Mouse (Mus musculus) neural tube, embryonic 14.5 days (tissue): ENCODE results near the gene Sh3gl2. TPM values are rescaled to one million over a fixed set of nuclear protein-coding genes. Genes with fewer than 3 reads are reported as not detected.
A peak's percentile ranks its signal among the peaks of the same experiment; 100 is the strongest.

ENCODE experiments used
- ATAC-seq: fragments of 200-750 bp; cut with Nextera tagmentation; 2 replicates; pipeline ENCODE4 v1.8.0; 2017; ENCODE audit warnings: low read depth, mild to moderate bottlenecking, moderate TSS enrichment, moderate library complexity
- H3K27ac ChIP-seq: fragments of 300-500 bp; sonication (generic); 2 replicates; pipeline ENCODE4 v1.5.1; 2014; ENCODE audit warnings: low read depth, mild to moderate bottlenecking, control low read depth, low read length, moderate library complexity, mixed read lengths
- H3K27me3 ChIP-seq: fragments of 300-500 bp; sonication (generic); 2 replicates; pipeline ENCODE4 v1.6.1; 2014; ENCODE audit warnings: low read length; ENCODE audit not compliant: control insufficient read depth, insufficient read depth
- H3K36me3 ChIP-seq: fragments of 300-500 bp; sonication (generic); 2 replicates; pipeline ENCODE4 v1.6.1; 2014; ENCODE audit warnings: low read length, mixed read lengths; ENCODE audit not compliant: control insufficient read depth, insufficient read depth
- H3K4me1 ChIP-seq: fragments of 300-500 bp; sonication (generic); 2 replicates; pipeline ENCODE4 v1.6.1; 2014; ENCODE audit warnings: low read length; ENCODE audit not compliant: control insufficient read depth, insufficient read depth
- H3K4me2 ChIP-seq: fragments of 300-500 bp; sonication (generic); 2 replicates; pipeline ENCODE4 v1.6.1; 2014; ENCODE audit warnings: mild to moderate bottlenecking, low read depth, low read length, control low read depth
- H3K4me3 ChIP-seq: fragments of 300-500 bp; sonication (generic); 2 replicates; pipeline ENCODE4 v1.5.1; 2014; ENCODE audit warnings: low read depth, low read length, control low read depth, mixed read lengths
- H3K9ac ChIP-seq: fragments of 300-500 bp; sonication (generic); replicated peaks from 2 replicates; pipeline ENCODE4 v1.6.1; 2014; ENCODE audit warnings: low read depth, mild to moderate bottlenecking, control low read depth, low read length, mixed read lengths
- H3K9me3 ChIP-seq: fragments of 300-500 bp; sonication (generic); 2 replicates; pipeline ENCODE4 v1.6.1; 2016; ENCODE audit warnings: low read length; ENCODE audit not compliant: control insufficient read depth
- WGBS: fragments of 180-500 bp; shearing (Covaris S2); extraction: QIAGEN DNeasy Blood & Tissue Kit; methylation state at CpG from one replicate; pipeline ENCODE4 v1.1.7; 2014; 5-methylcytosine and 5-hydroxymethylcytosine counted together
- polyA plus RNA-seq: library from polyadenylated mRNA; unstranded; fragments of >200 nt; fragmentation: Nextera tagmentation; extraction: Ambion mirVana; gene quantifications from 2 replicates; pipeline ENCODE4 v1.2.1, GENCODE M21; 2014

Sh3gl2 gene
- polyA plus RNA-seq, 1 experiment from 2014 or later = 123 TPM

- Histone ChIP-seq H3K4me2 (no peak overlapping the region), H3K36me3 (no peaks in the 10 kb centered on the region), H3K4me1 (no peaks in the 10 kb centered on the region), H3K9ac (no peak overlapping the region), H3K4me3 (no peak overlapping the region), H3K9me3 (no peaks in the 10 kb centered on the region), H3K27me3 (no peaks in the 10 kb centered on the region), H3K27ac (no peak overlapping the region)
- 87% methylated on average over 9 of the region's 9 CpGs for WGBS
- no peak for ATAC-seq
These were observed 6.5 kb upstream of the Sh3gl2 start for GRCm38 (mm10) chr4:85198431-85198830.

GRCm38 (mm10) chr4:85202582-85202981, 2.3 kb upstream of the Sh3gl2 start:
- H3K4me2 ChIP-seq = no peak overlapping the region
- 84% methylated on average over 7 of the region's 7 CpGs for WGBS
- H3K9me3 ChIP-seq = no peaks in the 10 kb centered on the region
- H3K36me3 ChIP-seq = no peaks in the 10 kb centered on the region
- H3K9ac ChIP-seq = no peak overlapping the region
- H3K4me3 ChIP-seq = no peak overlapping the region
- ATAC-seq = no peak
- H3K4me1 ChIP-seq = peaks cover 8% of the 10 kb centered on the region; the same call in 1 of the 2 replicates
- H3K27ac ChIP-seq = no peak overlapping the region
- peaks cover 3% of the 10 kb centered on the region; the same call in 1 of the 2 replicates for H3K27me3 ChIP-seq

GRCm38 (mm10) chr4:85205636-85206211, 798 bp downstream of the Sh3gl2 start:
- H3K27ac ChIP-seq = peak overlapping the region; percentile 89
- H3K4me3 ChIP-seq = peak overlapping the region; percentile 80
- WGBS = under 1% methylated on average over 43 of the region's 43 CpGs
- H3K4me1 ChIP-seq = peaks cover 8% of the 10 kb centered on the region; the same call in 1 of the 2 replicates
- peak; percentile 85 for ATAC-seq
- H3K9ac ChIP-seq = peak overlapping the region; percentile 85
- H3K27me3 ChIP-seq = peaks cover 3% of the 10 kb centered on the region; the same call in 1 of the 2 replicates
- no peaks in the 10 kb centered on the region for H3K36me3 ChIP-seq
- peak overlapping the region; percentile 87 for H3K4me2 ChIP-seq
- H3K9me3 ChIP-seq = no peaks in the 10 kb centered on the region

GRCm38 (mm10) chr4:85206675-85207400, 1.9 kb downstream of the Sh3gl2 start:
- peaks cover 8% of the 10 kb centered on the region; the same call in 1 of the 2 replicates for H3K4me1 ChIP-seq
- H3K27me3 ChIP-seq = peaks cover 3% of the 10 kb centered on the region; the same call in 1 of the 2 replicates
- 0 out of 2 replicates have a peak overlapping the region, but pooled peaks have one; percentile 14 for H3K4me2 ChIP-seq
- no peak overlapping the region for H3K4me3 ChIP-seq
- H3K9ac ChIP-seq = no peak overlapping the region
- no peak for ATAC-seq
- no peaks in the 10 kb centered on the region for H3K36me3 ChIP-seq
- H3K27ac ChIP-seq = no peak overlapping the region
- H3K9me3 ChIP-seq = no peaks in the 10 kb centered on the region
- 64% methylated on average over 3 of the region's 3 CpGs for WGBS

GRCm38 (mm10) chr4:85207515-85207914, 2.6 kb downstream of the Sh3gl2 start:
- no peaks in the 10 kb centered on the region for H3K36me3 ChIP-seq
- H3K9me3 ChIP-seq = no peaks in the 10 kb centered on the region
- H3K27me3 ChIP-seq = peaks cover 3% of the 10 kb centered on the region; the same call in 1 of the 2 replicates
- no peak overlapping the region for H3K9ac ChIP-seq
- H3K4me1 ChIP-seq = peaks cover 8% of the 10 kb centered on the region; the same call in 1 of the 2 replicates
- H3K4me3 ChIP-seq = no peak overlapping the region
- no peak overlapping the region for H3K4me2 ChIP-seq
- H3K27ac ChIP-seq = no peak overlapping the region
- WGBS = 84% methylated on average over 9 of the region's 9 CpGs
- no peak for ATAC-seq

GRCm38 (mm10) chr4:85208531-85208930, 3.6 kb downstream of the Sh3gl2 start:
- H3K27me3 ChIP-seq = peaks cover 3% of the 10 kb centered on the region; the same call in 1 of the 2 replicates
- no peak overlapping the region for H3K9ac ChIP-seq
- peaks cover 8% of the 10 kb centered on the region; the same call in 1 of the 2 replicates for H3K4me1 ChIP-seq
- 83% methylated on average over 1 of the region's 1 CpGs for WGBS
- H3K4me2 ChIP-seq = no peak overlapping the region
- H3K36me3 ChIP-seq = no peaks in the 10 kb centered on the region
- no peak for ATAC-seq
- no peak overlapping the region for H3K27ac ChIP-seq
- H3K9me3 ChIP-seq = no peaks in the 10 kb centered on the region
- H3K4me3 ChIP-seq = no peak overlapping the region

GRCm38 (mm10) chr4:85210953-85211352, 6.0 kb downstream of the Sh3gl2 start:
- H3K4me3 ChIP-seq = no peak overlapping the region
- no peaks in the 10 kb centered on the region for H3K36me3 ChIP-seq
- peaks cover 8% of the 10 kb centered on the region; the same call in 1 of the 2 replicates for H3K4me1 ChIP-seq
- 91% methylated on average over 3 of the region's 3 CpGs for WGBS
- no peak overlapping the region for H3K9ac ChIP-seq
- ATAC-seq = no peak
- no peak overlapping the region for H3K27ac ChIP-seq
- H3K9me3 ChIP-seq = no peaks in the 10 kb centered on the region
- H3K27me3 ChIP-seq = no peaks in the 10 kb centered on the region
- H3K4me2 ChIP-seq = no peak overlapping the region

- Histone ChIP-seq H3K27ac (no peak overlapping the region), H3K9ac (no peak overlapping the region), H3K9me3 (no peaks in the 10 kb centered on the region), H3K4me2 (no peak overlapping the region), H3K4me3 (no peak overlapping the region), H3K36me3 (no peaks in the 10 kb centered on the region), H3K27me3 (no peaks in the 10 kb centered on the region), H3K4me1 (no peaks in the 10 kb centered on the region)
- ATAC-seq = no peak
- WGBS = 76% methylated on average over 4 of the region's 4 CpGs
These were observed 12.1 kb downstream of the Sh3gl2 start for GRCm38 (mm10) chr4:85217003-85217402.

GRCm38 (mm10) chr4:85222716-85223115, 17.8 kb downstream of the Sh3gl2 start:
- no peaks in the 10 kb centered on the region for H3K9me3 ChIP-seq
- H3K9ac ChIP-seq = no peak overlapping the region
- H3K27me3 ChIP-seq = no peaks in the 10 kb centered on the region
- ATAC-seq = no peak
- H3K4me1 ChIP-seq = no peaks in the 10 kb centered on the region
- H3K4me3 ChIP-seq = no peak overlapping the region
- no peak overlapping the region for H3K27ac ChIP-seq
- 72% methylated on average over 5 of the region's 5 CpGs for WGBS
- no peaks in the 10 kb centered on the region for H3K36me3 ChIP-seq
- H3K4me2 ChIP-seq = no peak overlapping the region
